Mouse (Mus musculus) myocyte (in vitro differentiated cells): ENCODE results near the gene Alox5ap.

Experiments
- MAX ChIP-seq: IDR thresholded peaks from one replicate; pipeline ENCODE4 v1.6.1; 2011; ENCODE audit warnings: low read depth, mild to moderate bottlenecking, control low read depth
- POLR2A ChIP-seq: IDR thresholded peaks from one replicate; pipeline ENCODE4 v1.6.1; 2011; ENCODE audit warnings: low read depth, mild to moderate bottlenecking, control low read depth, moderate library complexity; ENCODE audit not compliant: insufficient read length
- TCF3 ChIP-seq: IDR thresholded peaks from one replicate; pipeline ENCODE4 v1.6.1; 2011; ENCODE audit warnings: low read depth, control low read depth; ENCODE audit not compliant: insufficient read length
- USF1 ChIP-seq: IDR thresholded peaks from one replicate; pipeline ENCODE4 v1.6.1; 2011; ENCODE audit warnings: low read depth, mild to moderate bottlenecking, control low read depth, moderate library complexity

DNA sequence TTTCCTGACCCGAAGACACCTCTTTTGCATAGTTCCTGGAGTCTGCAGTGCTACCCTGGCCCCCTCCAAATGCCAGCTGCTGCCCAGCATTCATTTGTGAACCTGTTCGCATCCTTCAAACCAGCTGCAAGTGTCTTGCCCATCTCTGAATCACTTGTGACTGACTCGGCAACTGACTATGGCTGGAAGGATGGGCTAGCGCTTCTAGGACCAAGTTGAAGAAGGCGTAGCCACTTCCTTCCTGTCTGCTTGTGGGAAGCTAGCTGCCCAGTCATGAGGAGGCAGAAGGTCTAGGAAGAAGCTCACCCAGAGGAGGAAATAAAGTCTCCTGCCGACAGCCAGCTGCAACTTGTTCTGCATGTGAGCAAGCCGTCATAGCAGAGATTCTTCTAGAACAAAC lies 29.6 kb upstream of the Alox5ap start:
- TF ChIP-seq POLR2A (no peak), MAX (no peak), TCF3 (peak; percentile 22), USF1 (no peak)
